Mouse (Mus musculus) kidney, adult 10 weeks (tissue): ENCODE data around the gene Slc30a2. TPM values are rescaled to one million over a fixed set of nuclear protein-coding genes. Genes with fewer than 3 reads are reported as not detected.

ENCODE experiments used
- polyA plus RNA-seq: library from polyadenylated mRNA; stranded (reverse); fragments of 350-450 nt; fragmentation: Illumina TruSeq; extraction: RNeasy Lipid Tissue Mini Kit (QIAGEN cat#74804); gene quantifications from one replicate; pipeline ENCODE4 v1.2.3, GENCODE M21; 2014; ENCODE audit warnings: low read depth, low replicate concordance

Slc30a2 gene
- polyA plus RNA-seq: 9.1 TPM

DNA sequence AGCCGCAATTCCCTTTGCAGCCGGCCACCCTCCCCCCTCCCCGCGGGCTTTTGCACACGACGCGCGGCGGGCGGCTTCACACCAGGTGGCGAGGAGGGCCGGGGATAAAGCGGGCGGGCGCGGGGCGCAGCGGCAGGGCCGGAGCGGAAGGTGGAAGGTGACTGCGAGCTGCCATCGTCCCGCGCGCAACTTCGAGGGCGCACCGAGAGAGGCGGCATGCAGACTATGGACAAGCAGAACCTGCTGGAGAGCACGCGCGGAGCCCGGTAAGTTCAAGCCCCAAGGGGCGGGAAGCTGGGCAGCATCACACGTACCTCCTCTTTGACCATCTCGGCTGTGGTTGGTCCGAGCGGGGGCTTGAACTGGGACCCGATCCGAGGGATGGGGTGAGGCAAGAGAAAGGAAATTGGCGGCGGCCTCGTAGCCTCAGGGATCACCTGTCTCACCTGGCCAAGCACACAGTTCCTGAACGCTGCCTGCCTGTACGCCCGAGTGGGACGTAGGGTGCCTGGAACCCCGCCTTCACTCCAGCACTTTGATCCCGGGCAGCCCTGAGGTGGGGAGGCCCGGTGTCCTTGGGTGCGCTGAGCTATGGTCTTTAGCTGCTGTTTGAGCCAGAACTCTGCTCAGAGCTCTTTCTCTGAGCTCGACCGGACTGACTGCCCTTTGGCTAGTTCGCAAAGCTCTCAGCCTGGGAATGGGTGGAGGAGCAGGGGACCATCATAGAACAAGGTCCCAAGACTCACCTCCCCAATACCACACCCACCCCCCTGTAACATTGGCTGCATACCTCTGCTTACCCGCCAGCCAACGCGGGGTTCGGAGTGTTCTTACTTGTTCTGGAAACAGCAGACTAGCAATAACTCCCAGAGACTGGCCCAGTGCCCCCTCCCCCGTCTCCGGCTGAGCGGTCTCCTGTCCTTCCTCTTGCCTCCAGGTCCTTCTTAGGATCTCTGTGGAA, at the start of gene Slc30a2:
TSS of gene Slc30a2 (plus strand) at position 111 of the 961 bp plus-strand sequence.

DNA sequence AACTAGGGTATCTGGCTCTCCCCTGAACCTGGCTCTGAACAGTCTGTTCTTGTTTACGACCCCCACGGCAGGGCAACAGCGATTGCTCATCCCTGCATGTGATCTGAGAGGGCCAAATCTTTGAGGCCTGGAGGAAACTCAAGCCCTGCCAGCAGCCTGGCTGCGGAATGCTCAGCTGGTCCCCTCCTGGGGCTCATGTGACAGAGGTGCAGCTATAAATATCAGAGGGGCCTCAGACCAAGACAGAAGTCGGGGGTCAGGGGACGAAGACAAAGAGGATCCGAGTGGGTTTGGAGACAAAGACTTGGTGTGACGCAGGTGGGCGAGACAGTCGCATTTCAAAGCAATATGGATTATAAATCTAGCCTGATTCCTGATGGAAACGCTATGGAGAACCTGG, 28.1 kb upstream of the Slc30a2 start, which contains the start of gene Trim63:
TSS of gene Trim63 (plus strand) at position 245 of the 400 bp plus-strand sequence.

DNA sequence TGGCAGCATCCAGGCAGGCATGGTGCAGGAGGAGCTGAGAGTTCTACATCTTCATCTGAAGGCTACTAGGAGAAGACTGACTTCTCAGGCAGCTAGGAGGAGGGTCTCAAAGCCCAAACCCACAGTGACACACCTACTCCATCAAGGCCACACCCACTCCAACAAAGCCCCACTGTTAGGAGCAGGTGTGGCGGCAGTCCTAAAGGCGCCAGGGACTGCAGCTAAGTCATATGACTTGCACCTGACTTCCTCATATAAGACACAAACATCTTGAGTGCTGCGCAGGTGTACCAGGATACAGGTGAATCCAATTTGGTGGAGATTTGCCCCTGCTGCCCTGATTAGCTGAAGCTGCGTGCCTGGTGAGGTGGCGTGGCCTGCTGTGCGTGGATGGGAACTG, 40.8 kb downstream of the Slc30a2 start, which contains the start of gene Extl1:
TSS of gene Extl1 (minus strand) at position 101 of the 400 bp plus-strand sequence.

DNA sequence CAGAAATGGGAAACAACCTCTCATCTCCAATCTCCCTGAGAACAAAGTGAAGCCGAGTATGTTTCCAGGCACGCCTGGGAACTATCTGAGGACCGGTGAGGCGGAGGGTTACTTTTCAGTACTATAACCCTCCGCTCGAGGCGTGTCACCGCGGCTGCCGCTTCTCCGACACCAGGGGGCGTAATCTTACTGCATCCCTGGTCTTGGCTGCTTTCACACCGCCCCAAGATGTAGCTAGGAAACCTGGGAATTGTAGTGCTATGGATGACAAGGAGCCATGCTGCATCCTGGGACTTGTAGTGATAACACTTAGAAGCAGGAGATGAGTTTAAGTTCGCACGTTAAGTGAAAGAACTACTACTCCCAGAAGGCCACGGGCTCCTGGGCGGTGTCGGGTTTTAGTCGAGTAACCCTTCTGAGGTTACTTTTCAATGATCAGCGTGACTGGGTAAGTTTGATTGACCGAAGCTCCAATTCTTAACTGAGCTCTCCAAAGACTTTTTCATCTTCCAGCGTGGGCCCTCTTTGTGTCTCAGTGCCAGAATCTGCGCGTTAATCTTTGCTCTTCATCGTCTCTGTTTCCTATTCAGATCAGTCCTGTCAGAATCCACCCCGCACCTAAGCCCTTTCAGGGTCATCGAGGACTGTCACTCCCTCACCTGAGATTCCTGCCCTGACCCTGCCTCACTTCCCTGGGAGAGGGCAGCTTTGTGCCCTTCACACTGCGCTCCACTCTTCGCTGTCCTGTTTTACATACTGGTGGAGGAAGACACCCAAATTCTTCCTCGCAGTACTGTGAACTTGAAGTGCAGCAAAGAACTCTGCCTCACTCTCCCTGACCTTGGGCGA, 53.2 kb downstream of the Slc30a2 start, which contains the start of gene Pafah2:
TSS of gene Pafah2 (plus strand) at position 344 of the 849 bp plus-strand sequence.

Other genes with a start within 250 kb of the Slc30a2 start
- 15.0 TPM for gene Cd52, start 248.1 kb upstream of the Slc30a2 start, polyA plus RNA-seq
- gene Ubxn11, start 240.6 kb upstream of the Slc30a2 start, polyA plus RNA-seq: 0.53 TPM
- 1.0 TPM for gene Sh3bgrl3, start 214.4 kb upstream of the Slc30a2 start, polyA plus RNA-seq
- 9.9 TPM for gene Cep85, start 156.1 kb upstream of the Slc30a2 start, polyA plus RNA-seq
- not detected for gene Gm7534, start 140.2 kb upstream of the Slc30a2 start, polyA plus RNA-seq
- gene Catsper4, start 115.8 kb upstream of the Slc30a2 start, polyA plus RNA-seq: not detected
- gene Cnksr1, start 104.8 kb upstream of the Slc30a2 start, polyA plus RNA-seq: 0.65 TPM
- not detected for gene E130218I03Rik, start 99.5 kb upstream of the Slc30a2 start, polyA plus RNA-seq
- gene Zfp593, start 97.6 kb upstream of the Slc30a2 start, polyA plus RNA-seq: not detected
- not detected for gene Gm30191, start 96.2 kb upstream of the Slc30a2 start, polyA plus RNA-seq
- gene Grrp1, start 89.1 kb upstream of the Slc30a2 start, polyA plus RNA-seq: not detected
- gene Pdik1l, start 55.3 kb upstream of the Slc30a2 start, polyA plus RNA-seq: 16.7 TPM
- gene Trim63, start 28.1 kb upstream of the Slc30a2 start, polyA plus RNA-seq: 6.7 TPM
- 0.08 TPM for gene Extl1, start 40.7 kb downstream of the Slc30a2 start, polyA plus RNA-seq
- 47.8 TPM for gene Pafah2, start 53.1 kb downstream of the Slc30a2 start, polyA plus RNA-seq
- gene Stmn1, start 125.1 kb downstream of the Slc30a2 start, polyA plus RNA-seq: 55.3 TPM
- 7.0 TPM for gene Paqr7, start 153.5 kb downstream of the Slc30a2 start, polyA plus RNA-seq
- gene Aunip, start 167.8 kb downstream of the Slc30a2 start, polyA plus RNA-seq: not detected
- 44.9 TPM for gene Mtfr1l, start 192.2 kb downstream of the Slc30a2 start, polyA plus RNA-seq
- 0.61 TPM for gene Selenon, start 209.0 kb downstream of the Slc30a2 start, polyA plus RNA-seq